Mouse (Mus musculus): ENCODE measurements around the gene Megf9.

Megf9 gene

DNA sequence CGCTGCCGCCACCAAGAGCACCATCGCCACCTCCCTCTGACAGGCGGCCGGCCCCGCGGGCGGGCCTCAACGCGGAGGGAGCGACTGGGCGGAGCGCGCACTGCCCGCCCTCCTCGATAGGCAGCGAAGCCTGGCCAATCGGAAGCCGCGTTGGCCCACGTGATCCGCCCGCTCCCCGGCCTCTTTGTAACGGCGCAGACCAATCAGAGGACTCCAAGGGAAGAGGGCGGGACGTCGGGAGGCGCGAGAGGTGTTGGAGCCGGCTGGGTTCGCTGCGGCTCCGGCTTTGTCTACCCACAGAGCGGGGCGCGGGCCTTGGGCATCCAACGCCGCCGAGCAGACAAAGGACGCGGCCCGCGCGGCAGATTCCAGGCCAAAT, at the start of gene Megf9:
Gene Megf9, minus strand, starts transcription at position 105 of the 379 bp plus-strand sequence.
- peak; percentile 95 to 97 for DNase-seq (ENCODE audit: low spot score in 2 of 2)

DNA sequence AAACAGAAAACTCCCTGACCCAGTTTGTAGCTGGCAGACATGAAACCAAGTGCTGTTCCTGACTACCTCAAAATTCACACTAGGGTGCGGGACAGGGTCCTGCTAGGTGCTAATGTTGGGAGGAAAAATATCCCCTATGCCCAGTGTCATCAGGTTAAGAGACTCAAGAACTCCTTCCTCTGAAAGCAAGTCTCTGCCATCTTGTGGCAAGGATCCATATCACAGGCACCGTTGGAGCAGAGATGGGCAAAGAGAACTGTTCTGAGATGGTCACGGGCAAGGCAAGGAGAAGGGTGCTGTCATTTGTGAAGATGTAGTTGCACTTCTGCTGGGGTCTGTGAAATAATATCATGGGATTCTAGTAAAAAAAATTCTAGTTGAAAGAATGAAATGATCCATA, 44.9 kb upstream of the Megf9 start:
- DNase-seq (ENCODE audit: low spot score in 2 of 2), result no peak

DNA sequence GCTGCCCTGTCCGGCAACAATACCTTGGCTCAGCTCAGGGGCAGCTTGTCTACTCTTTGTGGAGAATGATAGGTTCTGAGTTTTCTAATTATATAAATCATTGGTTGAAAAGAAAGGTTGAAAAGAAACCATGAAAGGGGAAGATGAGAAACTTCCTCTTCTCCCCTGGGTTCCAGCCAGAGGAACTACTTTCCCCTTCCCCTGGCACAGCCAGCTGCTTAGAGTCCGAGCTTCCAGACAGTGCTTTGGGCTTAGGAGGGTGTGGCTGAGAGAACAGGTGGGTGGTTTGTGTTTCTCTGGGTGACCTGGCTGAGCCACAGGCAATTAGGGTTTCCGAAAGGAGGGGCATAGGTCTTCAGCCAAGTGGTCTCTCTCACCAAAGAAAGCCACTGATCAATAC, 43.5 kb upstream of the Megf9 start:
- DNase-seq (ENCODE audit: low spot score in 2 of 2), result no peak

DNA sequence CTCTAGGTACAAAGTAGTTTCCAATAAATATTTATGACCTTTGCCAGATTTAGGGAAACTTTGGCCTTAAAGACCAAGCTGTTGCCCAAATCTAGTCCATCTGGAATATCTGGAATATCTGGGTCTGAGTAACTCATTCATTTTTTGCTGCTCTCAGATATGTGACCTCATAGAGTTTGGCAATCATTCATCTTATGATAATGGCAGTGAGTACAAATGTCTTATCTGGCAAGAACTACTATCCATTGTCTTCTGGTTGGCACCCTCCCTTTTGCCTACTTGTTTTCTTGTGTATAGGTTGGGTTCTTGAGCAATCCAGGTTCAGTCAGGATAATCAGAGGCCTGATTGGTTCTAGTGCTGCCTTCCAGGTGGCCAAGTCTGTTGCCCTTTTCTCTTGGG, 41.3 kb upstream of the Megf9 start:
- DNase-seq (ENCODE audit: low spot score in 2 of 2), result no peak

DNA sequence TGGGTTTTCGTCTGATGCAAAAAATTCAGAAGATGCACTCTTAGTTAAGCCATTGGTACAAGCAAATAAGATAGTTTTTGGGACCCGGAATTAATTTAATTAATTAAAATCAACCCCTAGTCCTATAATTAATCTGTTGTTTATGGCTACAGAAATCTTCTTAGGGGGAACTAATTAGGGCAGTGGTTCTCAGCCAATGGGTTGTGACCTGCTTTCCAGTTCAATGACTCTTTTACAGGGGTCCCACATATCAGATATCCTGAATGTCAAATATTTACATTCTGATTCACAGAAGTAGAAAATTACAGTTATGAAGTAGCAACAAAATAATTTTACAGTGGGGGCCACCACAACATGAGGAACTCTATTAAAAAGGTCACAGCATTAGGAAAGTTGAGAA, 39.1 kb upstream of the Megf9 start:
- no peak for DNase-seq (ENCODE audit: low spot score in 2 of 2)

DNA sequence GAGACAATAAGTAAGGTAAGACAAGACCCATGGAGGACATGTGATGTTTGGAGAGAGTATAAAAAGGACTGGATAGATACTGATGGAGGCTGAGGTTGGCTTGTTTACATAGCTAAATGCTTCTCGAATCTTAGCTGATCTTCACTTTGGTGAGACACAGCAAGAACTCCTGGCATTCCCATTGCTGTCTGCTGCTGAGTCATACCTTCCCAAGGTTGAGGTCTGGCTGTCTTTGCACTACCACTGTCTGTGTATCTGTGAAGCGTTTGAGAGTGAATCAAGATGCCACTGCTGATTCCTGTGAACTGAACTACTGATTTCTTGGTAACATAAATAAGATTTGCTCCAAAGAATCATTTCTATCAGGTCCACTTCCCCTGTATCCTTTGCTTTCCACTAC, 19.1 kb upstream of the Megf9 start:
- DNase-seq (ENCODE audit: low spot score in 2 of 2), result no peak

DNA sequence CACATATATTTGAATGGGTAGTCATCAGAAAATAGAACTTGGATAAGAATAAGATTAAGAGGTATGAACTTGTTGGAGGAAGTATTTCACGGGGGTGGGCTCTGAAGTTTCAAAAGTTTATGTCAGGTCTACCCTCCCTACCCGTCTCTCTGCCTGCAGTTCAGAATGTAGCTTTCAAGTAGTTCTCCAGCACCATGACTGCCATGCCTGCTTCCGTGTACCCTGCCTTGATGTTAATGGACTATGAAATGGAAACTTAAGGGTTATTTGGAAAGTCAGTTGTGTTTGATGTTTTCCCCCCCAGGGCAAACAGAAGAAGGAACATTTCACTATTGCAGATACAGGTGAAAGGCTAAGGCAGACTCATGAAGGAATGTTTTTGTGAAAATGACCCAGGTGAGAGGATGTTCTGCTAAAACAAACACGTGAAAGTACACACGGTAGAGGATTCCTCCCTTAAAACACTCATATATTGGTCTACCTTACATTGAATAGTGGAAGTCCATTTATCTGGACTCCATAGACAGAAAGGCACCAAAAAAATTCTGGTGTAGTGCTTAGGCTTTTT, 18.5 kb upstream of the Megf9 start:
- no peak for DNase-seq (ENCODE audit: low spot score in 2 of 2)

DNA sequence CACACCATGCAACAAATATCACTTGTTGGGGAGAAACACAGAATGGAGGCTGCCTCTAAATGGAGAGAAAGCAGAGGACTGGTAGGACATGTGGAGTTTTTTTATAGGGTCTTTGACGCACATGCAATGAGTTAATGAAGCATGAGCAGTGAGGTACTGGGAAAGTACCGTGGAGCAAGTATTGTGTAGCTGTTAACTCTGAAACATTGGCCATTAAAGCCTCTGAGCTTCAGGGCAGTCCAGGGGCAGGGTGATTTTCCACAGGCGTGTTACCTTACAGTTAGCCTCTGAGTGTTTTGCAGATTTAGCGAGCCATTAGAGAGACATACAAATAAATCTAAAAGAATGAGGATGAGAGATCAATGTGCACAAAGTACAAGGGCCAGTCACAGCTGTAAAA, 17.3 kb upstream of the Megf9 start:
- DNase-seq (ENCODE audit: low spot score in 2 of 2), result no peak

DNA sequence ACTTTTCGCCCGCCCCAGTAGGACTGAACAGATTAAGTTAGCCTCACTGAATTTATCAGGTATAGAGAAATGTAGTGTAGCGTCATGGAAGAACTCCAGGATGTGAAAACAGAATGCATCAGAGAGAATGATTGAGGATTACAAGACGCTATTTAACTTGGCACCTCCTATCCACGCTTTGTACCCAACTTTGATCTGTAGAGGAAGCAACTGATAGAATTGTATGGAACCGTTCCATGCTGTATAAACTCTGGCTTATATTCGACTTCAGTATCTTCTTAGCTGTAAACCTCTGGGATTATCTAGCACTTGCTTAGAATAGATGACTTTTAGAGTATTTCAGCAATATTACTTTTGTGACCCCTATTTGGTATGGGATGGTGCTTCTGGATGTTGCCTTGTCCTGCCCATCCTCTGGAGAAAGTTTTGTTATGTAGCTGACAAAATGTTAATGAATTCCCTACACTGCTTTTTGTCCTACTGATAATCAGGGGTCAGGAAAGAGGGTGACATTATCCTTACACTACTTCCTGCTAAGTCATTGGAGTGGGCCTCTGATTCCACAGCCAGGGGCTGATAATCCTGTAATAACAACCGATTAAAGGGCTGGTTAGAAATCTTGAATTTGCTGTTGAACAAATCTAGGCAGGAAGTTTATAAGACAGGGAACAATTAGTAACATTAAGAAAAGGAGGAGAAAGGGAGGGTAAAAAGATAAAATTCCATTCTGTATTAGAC, 12.8 kb upstream of the Megf9 start:
- DNase-seq (ENCODE audit: low spot score in 2 of 2), result no peak

DNA sequence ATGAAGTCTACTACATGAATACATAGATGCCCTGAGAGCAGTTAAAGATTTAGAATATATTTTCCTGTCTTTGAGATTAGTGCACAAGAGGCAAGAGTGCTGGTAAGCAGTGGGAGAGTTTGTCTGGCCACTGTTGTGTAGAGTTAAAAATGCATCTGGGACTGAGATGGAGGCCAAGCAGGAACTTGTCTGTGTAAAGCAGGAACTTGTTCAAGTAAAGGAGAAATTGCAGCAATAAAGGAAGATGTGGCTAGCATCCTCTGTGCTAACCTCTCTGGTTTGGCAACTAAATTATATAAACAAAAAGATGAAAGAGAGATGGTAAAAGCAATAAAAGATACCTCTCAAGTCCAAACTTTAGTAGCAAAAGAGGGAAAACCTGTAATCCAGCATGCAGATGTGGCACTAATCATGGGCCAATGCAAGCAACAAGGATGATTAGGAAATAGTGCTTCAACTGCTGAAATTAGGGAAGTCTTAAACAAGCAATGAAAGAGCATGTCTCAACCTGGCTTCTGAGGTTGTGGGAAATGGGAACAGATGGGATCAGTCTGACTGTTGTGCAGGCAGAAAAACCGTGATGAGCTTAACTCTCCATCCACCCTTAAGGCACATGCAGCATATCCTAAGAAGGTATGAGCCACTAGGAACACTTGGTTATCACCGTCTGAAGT, 11.2 kb upstream of the Megf9 start:
- DNase-seq (ENCODE audit: low spot score in 2 of 2), result no peak

DNA sequence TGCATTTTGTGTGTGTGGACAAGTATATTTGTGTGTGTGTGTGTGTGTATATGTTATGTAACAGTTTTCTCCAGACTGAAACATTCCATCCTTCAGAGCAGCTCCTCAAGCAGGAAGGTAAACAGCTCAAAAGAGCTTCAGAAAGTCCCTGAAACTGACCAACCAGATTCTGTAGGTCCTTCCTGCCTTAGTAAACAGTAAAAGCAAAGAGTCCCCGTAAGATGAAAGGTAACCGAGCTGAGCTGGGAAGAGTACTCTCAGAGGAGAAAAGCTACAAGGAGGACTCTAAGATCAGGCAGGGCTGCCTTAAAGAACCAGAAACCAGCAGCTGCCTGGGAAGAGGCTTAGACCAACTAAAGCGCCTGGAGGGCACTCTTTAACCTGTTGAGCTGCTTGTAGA, 9.6 kb upstream of the Megf9 start:
- no peak for DNase-seq (ENCODE audit: low spot score in 2 of 2)

DNA sequence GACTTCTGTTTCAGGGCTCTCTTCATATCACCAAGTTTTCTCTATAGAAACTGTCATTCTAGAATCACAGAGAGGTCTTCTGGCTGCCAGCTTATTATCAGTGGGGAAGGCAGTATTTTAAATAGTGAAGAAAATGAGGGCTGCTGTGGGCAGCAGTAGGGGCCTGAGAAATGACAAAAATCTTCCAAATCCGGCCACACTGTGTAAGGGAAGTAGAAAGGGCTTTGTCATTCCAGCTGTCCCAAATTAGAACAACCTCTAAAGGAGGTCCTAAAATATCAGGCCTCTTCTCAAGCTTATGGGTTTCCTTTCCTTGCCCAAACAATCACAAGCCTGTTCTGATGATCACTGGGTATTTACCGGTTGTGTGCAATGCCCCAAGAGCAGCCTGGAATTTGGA, 7.6 kb upstream of the Megf9 start:
- no peak for DNase-seq (ENCODE audit: low spot score in 2 of 2)

DNA sequence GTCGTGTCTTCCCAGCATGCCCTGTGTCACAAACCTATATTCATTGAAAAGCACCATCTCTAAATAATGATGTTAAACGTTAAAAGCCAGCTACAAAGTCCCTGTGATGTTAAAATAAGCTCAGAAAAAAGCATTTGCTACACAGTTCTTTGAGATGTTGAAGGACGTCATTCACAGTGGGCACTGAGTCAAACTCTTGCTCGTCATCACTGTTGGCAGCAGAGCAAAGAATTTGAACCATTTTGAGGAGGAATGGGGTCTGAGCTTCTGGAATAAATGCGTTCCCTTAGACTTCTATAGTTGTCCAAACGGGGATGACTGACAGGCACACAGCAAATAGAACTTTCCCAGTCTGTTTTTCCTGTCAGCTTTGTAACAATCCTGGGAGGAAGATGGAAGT, 5.9 kb upstream of the Megf9 start:
- DNase-seq (ENCODE audit: low spot score in 2 of 2), result no peak

DNA sequence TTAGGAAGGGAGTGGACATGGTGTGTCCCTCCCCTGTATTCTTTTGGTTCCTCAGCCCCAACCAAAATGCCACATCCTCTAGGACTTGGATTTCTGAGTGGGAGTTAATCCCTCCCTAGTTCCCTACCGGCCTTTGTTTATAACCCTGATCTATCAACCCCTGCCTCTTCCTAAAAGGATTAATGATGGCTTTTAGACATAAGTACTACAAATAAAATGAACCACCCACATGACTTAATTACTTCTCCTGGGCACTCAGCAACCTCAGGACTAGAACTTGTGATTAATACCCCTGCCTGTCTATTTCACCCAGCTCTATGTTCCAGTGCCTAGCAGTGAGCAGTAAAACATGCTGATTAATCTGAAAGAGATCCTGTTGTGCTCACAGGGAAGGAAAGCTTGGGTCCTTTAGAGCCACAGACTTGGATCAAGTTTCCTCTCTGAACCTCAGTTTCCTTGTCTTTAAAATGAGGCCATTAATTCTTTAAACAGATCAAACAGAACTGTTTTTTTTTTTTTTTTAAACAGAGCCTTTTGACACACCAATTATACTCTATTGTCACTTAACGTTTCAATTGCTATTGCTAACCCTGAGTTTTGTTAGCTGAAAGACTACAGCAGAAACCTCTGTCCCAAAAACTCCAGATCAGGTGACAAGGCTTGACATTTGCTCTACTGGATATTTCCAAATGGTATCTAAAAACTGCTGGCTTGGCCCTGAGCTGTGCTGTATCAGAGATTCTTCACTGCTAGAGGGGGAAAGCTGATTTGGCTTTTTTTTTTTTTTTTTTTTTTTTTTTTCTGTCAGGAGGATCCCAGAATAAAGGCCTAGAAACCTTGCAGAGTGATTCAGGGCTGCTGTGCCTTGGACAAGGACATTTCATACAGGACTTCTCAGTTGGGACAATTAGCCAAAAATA, 2.1 kb upstream of the Megf9 start:
- DNase-seq (ENCODE audit: low spot score in 2 of 2), result no peak

DNA sequence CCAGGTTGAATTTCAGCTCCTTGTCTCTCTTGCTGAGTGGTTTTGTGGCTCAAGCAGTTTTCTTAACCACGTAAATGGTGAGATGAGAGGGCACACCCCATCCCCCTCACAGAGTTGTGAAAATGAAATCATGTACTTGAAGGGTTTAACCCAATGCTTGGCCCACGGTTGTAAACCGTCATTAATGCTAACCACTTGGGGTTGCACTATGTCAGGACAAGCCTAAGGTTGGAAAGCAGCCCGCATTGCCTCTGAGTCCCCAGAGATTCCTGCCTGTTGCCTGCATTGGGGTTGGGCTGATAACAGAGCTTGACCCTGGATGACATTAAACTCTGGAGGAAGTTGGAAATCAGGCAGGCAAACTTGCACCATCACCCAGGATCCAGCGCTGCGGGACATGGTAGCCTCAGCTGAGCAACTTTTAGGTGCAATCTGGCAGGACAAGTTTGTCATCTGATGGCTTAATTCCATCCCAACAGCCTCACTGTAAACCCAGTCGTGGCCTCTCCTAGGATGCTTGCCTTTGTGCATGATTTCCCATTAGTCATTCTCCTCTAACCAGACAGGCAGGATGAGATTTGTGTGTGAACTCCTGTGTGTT, 1.0 kb upstream of the Megf9 start:
- DNase-seq (ENCODE audit: low spot score in 2 of 2), result peak in 1 of 2 experiments; percentile 5

DNA sequence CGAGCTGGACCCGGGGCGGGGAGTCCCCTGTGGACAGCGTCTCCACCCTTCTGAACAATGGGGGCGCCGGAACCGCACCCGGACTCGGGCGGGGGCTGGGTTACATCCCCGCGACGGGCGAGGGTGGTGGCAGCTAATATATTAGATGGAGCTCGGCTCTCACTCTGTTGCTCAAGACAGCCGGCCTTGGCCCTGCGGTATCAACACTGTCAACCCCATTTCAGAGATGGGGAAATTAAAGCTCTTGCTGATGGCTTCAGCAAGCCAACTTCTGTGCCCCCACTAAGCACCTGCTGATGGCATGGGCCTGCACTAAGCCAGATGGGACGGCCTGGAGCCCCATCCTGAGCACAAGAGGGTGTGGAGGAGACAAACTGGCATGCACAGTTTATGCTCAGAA, 494 bp upstream of the Megf9 start:
- DNase-seq (ENCODE audit: low spot score in 2 of 2), result no peak

DNA sequence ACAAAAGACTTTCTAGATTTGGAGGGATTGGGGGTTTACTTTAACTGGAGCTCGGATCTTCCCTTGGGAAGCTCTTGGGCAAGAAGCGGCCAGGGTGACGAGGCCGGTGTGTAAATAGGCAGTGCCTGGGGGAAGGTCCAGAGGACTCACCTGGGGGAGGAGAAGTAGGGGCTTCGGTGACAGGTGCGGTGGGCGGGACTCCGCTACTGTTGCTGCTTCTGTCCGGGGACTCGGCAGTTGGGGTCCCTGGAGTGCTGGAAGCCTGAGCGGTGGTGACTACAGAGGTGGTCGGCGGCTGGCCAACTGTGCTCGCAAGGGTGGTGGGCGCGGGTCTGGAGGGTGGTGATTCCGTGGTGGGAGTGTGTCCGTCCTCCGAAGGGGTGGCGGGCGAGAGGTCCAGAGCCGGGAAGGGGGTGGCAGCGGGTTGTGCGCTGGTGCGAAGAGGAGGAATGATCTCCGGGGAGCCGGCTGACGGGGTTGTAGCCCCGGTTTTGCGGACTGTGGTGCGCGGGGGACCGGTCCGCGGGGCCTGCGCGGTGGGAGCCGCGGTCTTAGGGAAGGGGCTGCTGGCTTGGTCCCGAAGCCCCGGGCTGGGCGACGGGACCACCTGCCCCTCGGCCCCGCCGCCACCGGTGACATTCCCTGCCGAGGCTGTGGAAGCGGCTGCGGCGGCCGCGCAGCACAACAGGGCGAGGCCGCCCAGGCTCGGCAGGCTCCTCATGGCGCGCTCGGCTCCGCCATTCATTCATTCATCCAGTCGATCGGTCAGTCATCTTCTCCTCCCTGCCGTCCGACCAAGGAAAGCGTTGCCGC, 511 bp downstream of the Megf9 start:
- peak; percentile 13 to 28 for DNase-seq (ENCODE audit: low spot score in 2 of 2)

DNA sequence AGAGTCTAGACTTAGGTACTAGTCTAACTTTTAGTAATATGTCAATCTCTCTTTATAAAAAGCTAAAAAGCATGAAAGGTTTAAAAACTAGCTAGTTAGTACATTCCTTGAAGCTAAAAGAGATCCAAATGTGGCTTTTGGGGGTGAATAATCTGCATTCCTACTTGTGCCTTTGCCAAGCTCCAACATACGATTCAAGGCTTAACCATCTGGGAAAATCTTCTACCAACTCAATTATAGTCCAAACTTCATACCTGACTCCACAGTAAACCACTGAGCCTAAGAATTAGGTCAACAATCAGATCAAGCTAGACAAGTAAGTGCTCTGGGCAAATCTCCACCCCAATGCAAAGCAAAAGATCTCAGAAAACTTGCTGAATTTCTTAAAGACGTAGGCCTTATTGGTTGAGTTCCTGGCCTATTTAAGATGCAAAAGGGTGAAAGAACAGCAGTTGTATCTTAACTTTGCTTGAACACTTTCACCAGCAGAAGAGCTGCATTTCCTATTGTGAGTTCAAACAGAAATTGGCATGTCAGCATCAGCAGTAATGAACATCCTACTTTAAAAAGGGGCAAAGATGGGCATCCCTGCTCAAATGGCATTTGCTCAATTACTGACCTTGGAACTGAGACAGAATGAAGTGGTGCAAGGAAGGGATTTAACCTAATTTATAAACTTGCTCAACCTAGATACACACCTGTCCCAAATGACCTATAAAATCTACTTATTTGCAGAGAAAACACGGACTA, 1.6 kb downstream of the Megf9 start:
- no peak for DNase-seq (ENCODE audit: low spot score in 2 of 2)

DNA sequence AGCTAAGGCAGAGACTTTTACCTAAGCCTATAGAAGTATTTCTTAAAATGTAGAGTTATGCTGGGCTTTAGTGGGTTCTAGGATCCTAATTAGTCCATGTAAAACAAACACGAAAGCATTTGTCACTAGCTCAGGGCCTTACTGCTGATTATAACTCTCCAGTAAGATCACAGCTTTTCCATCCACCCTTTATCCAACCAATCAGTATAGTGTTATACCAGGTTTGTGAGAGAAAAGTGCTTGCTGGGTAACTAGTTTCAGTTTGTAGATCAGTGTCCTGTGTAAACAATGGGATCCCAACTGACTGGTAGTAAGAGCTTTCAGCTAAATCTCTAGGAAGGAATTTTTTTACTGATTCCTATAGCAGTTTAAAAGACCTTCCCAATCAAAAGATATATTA, 3.8 kb downstream of the Megf9 start:
- DNase-seq (ENCODE audit: low spot score in 2 of 2), result no peak

DNA sequence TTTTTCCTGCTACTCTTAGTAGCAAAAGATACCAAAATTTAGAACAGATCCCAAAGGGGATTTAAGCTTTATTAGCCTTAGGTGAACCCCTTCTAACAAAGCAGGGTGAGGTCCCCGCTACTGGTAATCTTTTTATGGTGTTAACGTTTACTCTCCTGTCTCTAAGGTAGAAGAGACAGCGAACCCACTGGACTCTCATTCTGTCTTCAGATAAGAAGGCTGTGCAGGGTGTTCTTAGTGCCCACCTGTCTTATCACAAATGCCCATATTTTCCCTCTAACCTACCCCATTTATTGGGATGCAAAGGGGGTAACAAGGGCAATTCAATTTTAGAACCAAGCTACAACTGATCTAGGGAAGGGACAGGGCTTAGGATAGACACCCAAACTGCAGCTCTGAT, 6.2 kb downstream of the Megf9 start:
- DNase-seq (ENCODE audit: low spot score in 2 of 2), result no peak

Data from spleen, postnatal 14 days (tissue).